Mouse (Mus musculus): ENCODE measurements around the gene Zic1. TPM values are rescaled to one million over a fixed set of nuclear protein-coding genes. Genes with fewer than 3 reads are reported as not detected.
A peak's percentile ranks its signal among the peaks of the same experiment; 100 is the strongest.

Zic1 gene
- not detected in 2 replicates for polyA plus RNA-seq (2015; fragmentation: Nextera tagmentation; extraction: Ambion mirVana)

DNA sequence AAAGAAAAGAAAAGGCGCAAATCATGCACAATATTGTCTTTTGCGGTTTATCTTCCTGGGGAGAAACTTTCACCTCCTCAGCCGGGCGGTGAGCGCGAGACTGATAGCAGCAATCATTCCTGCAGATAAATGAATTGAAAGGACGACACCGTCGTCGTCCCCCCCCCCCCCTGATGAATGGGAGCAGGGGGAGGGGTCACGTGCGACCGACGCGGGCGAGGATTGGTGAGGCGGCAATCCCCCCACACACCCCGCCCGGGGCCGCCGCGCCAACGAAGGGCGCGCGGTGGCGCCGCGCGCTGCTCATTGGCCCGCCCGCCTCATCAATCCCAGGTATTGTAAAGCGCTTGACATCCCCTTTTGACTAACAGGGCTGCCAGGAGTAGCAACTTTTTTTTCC, at the start of gene Zic1:
TSS of gene Zic1 (minus strand) at position 147 of the 400 bp plus-strand sequence.
- TF ChIP-seq EP300 (optimal IDR thresholded peaks at IDR 0.05) (no peak), CTCF (IDR thresholded peaks at IDR 0.05; ENCODE audit: low read depth) (no peak)
- DNase-seq (ENCODE audit: low spot score) (no peak), ATAC-seq (ENCODE audit: low FRiP score, low TSS enrichment) (no peak)

DNA sequence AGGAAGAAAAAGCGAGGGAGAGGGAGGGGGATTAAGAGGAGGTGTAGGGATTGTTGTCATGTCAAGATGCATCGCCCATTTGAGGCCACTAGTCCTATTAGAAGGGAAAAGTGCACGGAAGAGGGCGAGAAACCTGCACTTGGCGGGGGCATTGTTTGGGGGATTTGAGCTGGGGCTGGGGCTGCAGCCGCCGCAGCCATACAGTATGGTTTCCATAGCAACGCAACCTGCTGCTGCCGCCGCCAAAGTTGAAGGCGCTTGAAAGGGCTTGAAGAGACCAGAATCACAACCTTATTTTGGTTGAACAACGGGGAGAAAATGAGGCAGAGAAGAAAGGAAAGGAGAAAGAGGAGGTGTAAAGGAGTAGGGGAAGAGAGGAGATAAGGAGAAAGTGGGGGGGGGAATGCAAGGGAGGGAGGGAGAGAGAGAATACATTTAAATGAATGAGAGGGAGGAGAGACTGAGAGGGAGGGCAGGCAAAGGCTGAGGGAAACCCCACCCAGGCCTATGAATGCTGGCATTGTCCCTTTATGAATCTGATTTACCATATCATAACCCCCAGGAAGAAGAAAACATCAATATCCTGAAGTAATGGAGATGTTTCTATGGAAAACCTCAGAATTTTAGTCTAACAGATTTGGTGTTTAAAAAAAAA, 48.5 kb upstream of the Zic1 start:
- Histone ChIP-seq H3K27me3 (ENCODE audit: control insufficient read depth, insufficient read depth, low read length) (0 out of 2 replicates have a peak, but pooled peaks cover 2% of the 10 kb centered on the region), H3K9ac (ENCODE audit: low read length) (no peak overlapping the region), H3K4me3 (ENCODE audit: low read depth, low read length) (no peak overlapping the region), H3K9me3 (ENCODE audit: control insufficient read depth, low read length) (no peaks in the 10 kb centered on the region), H3K27ac (replicated peaks) (no peak overlapping the region), H3K4me2 (replicated peaks; ENCODE audit: low read depth) (no peak overlapping the region), H3K4me1 (replicated peaks; ENCODE audit: control insufficient read depth, insufficient read depth) (no peaks in the 10 kb centered on the region), H3K36me3 (ENCODE audit: control insufficient read depth, insufficient read depth, low read length) (no peaks in the 10 kb centered on the region)
- 2% methylated on average over 12 of the region's 12 CpGs for WGBS
- no peak for ATAC-seq (ENCODE audit: low FRiP score, low TSS enrichment)
- DNase-seq (ENCODE audit: low spot score), result no peak
- no peak for TF ChIP-seq EP300 (optimal IDR thresholded peaks at IDR 0.05)
- no peak for TF ChIP-seq CTCF (IDR thresholded peaks at IDR 0.05; ENCODE audit: low read depth)

More for the DNA sequence above, at the start of gene Zic1:
- no peak within 1 kb of the TSS for H3K27ac ChIP-seq (replicated peaks)
- peak within 1 kb of the TSS; percentile 37 for H3K4me3 ChIP-seq (ENCODE audit: low read depth, low read length)
- H3K4me2 ChIP-seq (replicated peaks; ENCODE audit: low read depth), result peak within 1 kb of the TSS; percentile 52
- H3K9me3 ChIP-seq (ENCODE audit: control insufficient read depth, low read length), result no peaks in the 10 kb centered on the region
- no peaks in the 10 kb centered on the region; the same call in 1 of the 2 replicates for H3K4me1 ChIP-seq (replicated peaks; ENCODE audit: control insufficient read depth, insufficient read depth)
- WGBS, result under 1% methylated on average over 26 of the region's 33 CpGs
- no peak within 1 kb of the TSS for H3K9ac ChIP-seq (ENCODE audit: low read length)
- peaks cover 37% of the 10 kb centered on the region for H3K27me3 ChIP-seq (ENCODE audit: control insufficient read depth, insufficient read depth, low read length)
- H3K36me3 ChIP-seq (ENCODE audit: control insufficient read depth, insufficient read depth, low read length), result no peaks in the 10 kb centered on the region

DNA sequence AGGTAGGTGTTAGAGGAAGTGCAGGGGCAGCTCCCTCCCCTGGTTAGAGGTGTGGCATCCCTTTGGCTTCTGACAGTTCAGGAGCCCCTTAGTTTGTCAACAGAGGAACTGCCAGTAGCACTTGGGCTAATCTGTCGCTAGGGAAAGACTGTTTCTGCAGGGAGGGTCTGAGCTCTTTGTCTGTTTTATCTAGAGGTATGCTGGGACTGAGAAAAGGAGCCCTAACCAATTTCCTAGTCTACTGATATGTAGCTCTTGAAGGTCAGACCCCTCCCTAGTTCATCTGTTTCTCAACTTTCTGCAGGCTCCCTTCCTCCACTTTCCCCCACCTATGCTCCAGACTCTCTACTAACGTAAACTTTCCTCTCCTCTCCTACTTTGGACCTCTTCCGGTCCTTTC, 44.2 kb upstream of the Zic1 start:
- WGBS, result 0% methylated on average over 3 of the region's 3 CpGs
- Histone ChIP-seq H3K27ac (replicated peaks) (no peak overlapping the region), H3K4me1 (replicated peaks; ENCODE audit: control insufficient read depth, insufficient read depth) (no peaks in the 10 kb centered on the region), H3K9me3 (ENCODE audit: control insufficient read depth, low read length) (no peaks in the 10 kb centered on the region), H3K36me3 (ENCODE audit: control insufficient read depth, insufficient read depth, low read length) (no peaks in the 10 kb centered on the region), H3K4me2 (replicated peaks; ENCODE audit: low read depth) (no peak overlapping the region), H3K9ac (ENCODE audit: low read length) (no peak overlapping the region), H3K4me3 (ENCODE audit: low read depth, low read length) (no peak overlapping the region), H3K27me3 (ENCODE audit: control insufficient read depth, insufficient read depth, low read length) (peaks cover 15% of the 10 kb centered on the region)
- DNase-seq (ENCODE audit: low spot score), result no peak
- TF ChIP-seq EP300 (optimal IDR thresholded peaks at IDR 0.05), result no peak
- no peak for TF ChIP-seq CTCF (IDR thresholded peaks at IDR 0.05; ENCODE audit: low read depth)
- ATAC-seq (ENCODE audit: low FRiP score, low TSS enrichment), result no peak

DNA sequence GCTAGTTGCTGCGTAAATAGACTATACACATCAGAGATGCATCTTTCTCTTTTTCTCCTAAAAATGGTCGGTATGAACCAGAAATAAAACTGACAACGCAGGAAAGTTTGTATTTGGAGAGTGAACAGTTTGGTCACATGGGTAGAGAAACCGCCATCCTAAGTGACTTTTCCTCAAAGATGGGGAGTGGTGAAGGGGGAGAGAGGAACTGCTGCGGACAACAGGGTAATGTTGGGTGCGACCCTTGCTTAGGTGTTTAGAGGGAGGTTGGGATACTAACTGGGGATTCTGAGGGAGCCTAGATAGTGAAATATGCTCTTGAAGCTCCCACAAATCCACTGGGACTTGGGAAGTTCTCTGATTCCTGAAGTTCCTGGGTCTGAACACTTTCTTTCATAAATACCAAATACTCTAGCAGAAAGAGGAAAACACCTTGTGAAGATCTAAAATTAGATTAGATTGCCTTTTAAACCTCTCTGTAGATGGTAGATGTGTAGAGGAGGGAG, 40.7 kb upstream of the Zic1 start:
- Histone ChIP-seq H3K9me3 (ENCODE audit: control insufficient read depth, low read length) (no peaks in the 10 kb centered on the region), H3K4me1 (replicated peaks; ENCODE audit: control insufficient read depth, insufficient read depth) (no peaks in the 10 kb centered on the region), H3K4me2 (replicated peaks; ENCODE audit: low read depth) (no peak overlapping the region), H3K36me3 (ENCODE audit: control insufficient read depth, insufficient read depth, low read length) (no peaks in the 10 kb centered on the region), H3K9ac (ENCODE audit: low read length) (no peak overlapping the region), H3K27me3 (ENCODE audit: control insufficient read depth, insufficient read depth, low read length) (peaks cover 28% of the 10 kb centered on the region), H3K27ac (replicated peaks) (no peak overlapping the region), H3K4me3 (ENCODE audit: low read depth, low read length) (no peak overlapping the region)
- no peak for ATAC-seq (ENCODE audit: low FRiP score, low TSS enrichment)
- 1% methylated on average over 6 of the region's 6 CpGs for WGBS
- TF ChIP-seq EP300 (optimal IDR thresholded peaks at IDR 0.05), result no peak
- no peak for DNase-seq (ENCODE audit: low spot score)

DNA sequence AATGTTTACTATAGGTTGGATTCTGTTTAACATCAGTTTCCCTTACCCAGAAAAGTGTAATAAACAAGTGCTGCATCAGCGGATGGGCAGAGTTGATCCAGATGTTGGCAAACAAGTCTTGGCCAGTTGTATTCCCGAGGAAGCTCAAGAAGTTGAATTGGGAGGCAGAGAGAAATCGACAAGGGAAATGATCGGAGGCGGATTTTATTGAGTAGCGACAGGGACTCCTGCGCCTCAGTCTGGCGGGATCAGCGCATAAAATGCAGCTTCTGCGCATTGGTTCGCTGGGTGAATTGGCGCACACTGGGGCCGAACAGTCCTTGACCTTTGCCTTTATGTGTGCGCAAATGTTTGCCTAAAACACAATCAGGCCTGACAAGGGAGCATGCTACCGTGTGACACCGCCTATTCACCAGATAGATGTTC, 40.2 kb upstream of the Zic1 start:
- Histone ChIP-seq H3K9ac (ENCODE audit: low read length) (no peak overlapping the region), H3K36me3 (ENCODE audit: control insufficient read depth, insufficient read depth, low read length) (no peaks in the 10 kb centered on the region), H3K27me3 (ENCODE audit: control insufficient read depth, insufficient read depth, low read length) (peaks cover 30% of the 10 kb centered on the region), H3K4me3 (ENCODE audit: low read depth, low read length) (no peak overlapping the region), H3K27ac (replicated peaks) (no peak overlapping the region), H3K9me3 (ENCODE audit: control insufficient read depth, low read length) (no peaks in the 10 kb centered on the region), H3K4me1 (replicated peaks; ENCODE audit: control insufficient read depth, insufficient read depth) (no peaks in the 10 kb centered on the region), H3K4me2 (replicated peaks; ENCODE audit: low read depth) (no peak overlapping the region)
- no peak for ATAC-seq (ENCODE audit: low FRiP score, low TSS enrichment)
- TF ChIP-seq EP300 (optimal IDR thresholded peaks at IDR 0.05) (no peak), CTCF (IDR thresholded peaks at IDR 0.05; ENCODE audit: low read depth) (no peak)
- DNase-seq (ENCODE audit: low spot score), result no peak
- WGBS, result 3% methylated on average over 16 of the region's 16 CpGs

All from stomach, postnatal 0 days (tissue).